Mouse (Mus musculus): ENCODE results near the gene Slc15a1.

Slc15a1 gene

GRCm38 (mm10) chr14:121504781-121505484, at the start of gene Slc15a1:
Gene Slc15a1, minus strand, starts transcription at chr14:121505252.
- DNase-seq (ENCODE audit: low read depth): no peak

- no peak for DNase-seq (ENCODE audit: low read depth)
Measured at GRCm38 (mm10) chr14:121553785-121554184, 48.7 kb upstream of the Slc15a1 start.

GRCm38 (mm10) chr14:121552586-121552985, 47.5 kb upstream of the Slc15a1 start:
- DNase-seq (ENCODE audit: low read depth): no peak

- no peak for DNase-seq (ENCODE audit: low read depth)
Measured at GRCm38 (mm10) chr14:121549834-121550233, 44.8 kb upstream of the Slc15a1 start.

GRCm38 (mm10) chr14:121547745-121548144, 42.7 kb upstream of the Slc15a1 start:
- DNase-seq (ENCODE audit: low read depth): no peak

- DNase-seq (ENCODE audit: low read depth): no peak
Measured at GRCm38 (mm10) chr14:121546621-121547020, 41.6 kb upstream of the Slc15a1 start.

GRCm38 (mm10) chr14:121545551-121546331, 40.7 kb upstream of the Slc15a1 start:
- DNase-seq (ENCODE audit: low read depth): no peak

GRCm38 (mm10) chr14:121541262-121541661, 36.2 kb upstream of the Slc15a1 start:
- no peak for DNase-seq (ENCODE audit: low read depth)

- no peak for DNase-seq (ENCODE audit: low read depth)
Measured at GRCm38 (mm10) chr14:121534501-121534900, 29.4 kb upstream of the Slc15a1 start.

- DNase-seq (ENCODE audit: low read depth): no peak
Measured at GRCm38 (mm10) chr14:121530853-121531252, 25.8 kb upstream of the Slc15a1 start.

GRCm38 (mm10) chr14:121527883-121528282, 22.8 kb upstream of the Slc15a1 start:
- no peak for DNase-seq (ENCODE audit: low read depth)

- no peak for DNase-seq (ENCODE audit: low read depth)
Measured at GRCm38 (mm10) chr14:121527201-121527600, 22.1 kb upstream of the Slc15a1 start.

GRCm38 (mm10) chr14:121521709-121522108, 16.7 kb upstream of the Slc15a1 start:
- no peak for DNase-seq (ENCODE audit: low read depth)

GRCm38 (mm10) chr14:121516881-121517280, 11.8 kb upstream of the Slc15a1 start:
- no peak for DNase-seq (ENCODE audit: low read depth)

- no peak for DNase-seq (ENCODE audit: low read depth)
Measured at GRCm38 (mm10) chr14:121508929-121509328, 3.9 kb upstream of the Slc15a1 start.

- no peak for DNase-seq (ENCODE audit: low read depth)
Measured at GRCm38 (mm10) chr14:121506336-121506735, 1.3 kb upstream of the Slc15a1 start.

GRCm38 (mm10) chr14:121505485-121505860, 421 bp upstream of the Slc15a1 start:
- DNase-seq (ENCODE audit: low read depth): no peak

- DNase-seq (ENCODE audit: low read depth): no peak
Measured at GRCm38 (mm10) chr14:121500577-121500976, 4.5 kb downstream of the Slc15a1 start.

- no peak for DNase-seq (ENCODE audit: low read depth)
Measured at GRCm38 (mm10) chr14:121499769-121500168, 5.3 kb downstream of the Slc15a1 start.

GRCm38 (mm10) chr14:121497800-121498199, 7.3 kb downstream of the Slc15a1 start:
- no peak for DNase-seq (ENCODE audit: low read depth)

GRCm38 (mm10) chr14:121495741-121496140, 9.3 kb downstream of the Slc15a1 start:
- DNase-seq (ENCODE audit: low read depth): no peak

GRCm38 (mm10) chr14:121495120-121495519, 9.9 kb downstream of the Slc15a1 start:
- DNase-seq (ENCODE audit: low read depth): no peak

- DNase-seq (ENCODE audit: low read depth): no peak
Measured at GRCm38 (mm10) chr14:121494238-121494637, 10.8 kb downstream of the Slc15a1 start.
